ENCODE assay signal across 9 mouse cellular contexts in the genomic region with DNA sequence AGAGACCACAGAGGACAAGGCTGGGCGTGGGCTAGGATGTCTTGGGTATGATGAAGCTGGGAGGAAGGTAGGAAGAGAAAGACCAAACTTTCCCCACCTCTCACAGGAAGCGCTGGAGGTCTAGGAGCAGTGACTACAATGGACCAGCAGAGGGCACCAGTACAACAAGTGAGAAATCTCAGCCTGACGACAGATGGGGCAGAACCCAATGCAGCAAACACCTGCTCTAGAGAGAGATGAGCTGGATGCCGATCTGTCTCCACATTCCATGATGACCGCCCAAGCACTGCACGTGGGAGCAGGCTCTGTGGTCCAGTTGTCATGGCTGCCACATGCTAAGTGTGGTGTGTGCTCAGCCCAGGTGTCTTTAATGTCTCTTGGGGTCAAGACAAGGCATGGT. TPM values are rescaled to one million over a fixed set of nuclear protein-coding genes. Genes with fewer than 3 reads are reported as not detected.
A peak's percentile ranks its signal among the peaks of the same experiment; 100 is the strongest.
DNase-seq lines count a peak whose midpoint lies in the region; ATAC-seq and TF ChIP-seq lines count a peak whose summit lies in the region.
"Had no signal": no experiment of that assay in that cellular context is flagged by ENCODE, and none has a peak within 500 bp of the region (broad histone marks: within the 10 kb centered on the region; RNA-seq: fewer than 3 reads in every experiment).

No protein-coding gene starts in this region.

- no peaks in the 10 kb centered on the region for H3K9me3 ChIP-seq in hindbrain, postnatal 0 days (ENCODE audit: low read length)
- no peaks in the 10 kb centered on the region for H3K9me3 ChIP-seq in midbrain, embryonic 14.5 days (ENCODE audit: control insufficient read depth, low read length)
- H3K9me3 ChIP-seq in stomach, postnatal 0 days (ENCODE audit: control insufficient read depth, low read length) = no peaks in the 10 kb centered on the region

- no peak for TF ChIP-seq EP300 in stomach, postnatal 0 days (optimal IDR thresholded peaks at IDR 0.05)

- DNase-seq in spleen, adult 2 months (ENCODE audit: low read depth in 1 of 2, low spot score in 2 of 2) = peak; percentile 24 to 31
- no peak for DNase-seq in spleen, adult 12 weeks (ENCODE audit: low spot score)
- peak; percentile 20 for DNase-seq in c-Kit-negative CD71-positive TER-119-positive erythroid progenitor cells, embryonic 14.5 days (ENCODE audit: low read depth, low spot score)
- DNase-seq in hindbrain, postnatal 0 days (ENCODE audit: low spot score) = peak; percentile 93
- DNase-seq in left cerebral cortex, postnatal 14 days (ENCODE audit: low spot score in 2 of 2) = peak; percentile 77 to 80
- peak; percentile 91 for DNase-seq in midbrain, embryonic 14.5 days
- peak; percentile 65 for DNase-seq in stomach, postnatal 0 days (ENCODE audit: low spot score)

- H3K4me3 ChIP-seq in spleen, adult 2 months (ENCODE audit: extremely low read depth, insufficient read depth, insufficient read length) = no peak overlapping the region
- H3K4me3 ChIP-seq in hindbrain, postnatal 0 days (ENCODE audit: low read length) = no peak overlapping the region
- H3K4me3 ChIP-seq in midbrain, embryonic 14.5 days (replicated peaks; ENCODE audit: low read depth, low read length) = no peak overlapping the region
- H3K4me3 ChIP-seq in stomach, postnatal 0 days (ENCODE audit: low read depth, low read length) = no peak overlapping the region

- TF ChIP-seq CTCF in spleen, adult 2 months (IDR thresholded peaks at IDR 0.05; ENCODE audit: extremely low read depth, insufficient read depth, insufficient read length, insufficient replicate concordance) = peak; percentile 72; the same call in 1 of the 2 replicates
- TF ChIP-seq CTCF in hindbrain, postnatal 0 days (IDR thresholded peaks at IDR 0.05; ENCODE audit: low read depth) = peak; percentile 98
- peak; percentile 96 for TF ChIP-seq CTCF in stomach, postnatal 0 days (IDR thresholded peaks at IDR 0.05; ENCODE audit: low read depth)

- H3K4me1 ChIP-seq in spleen, adult 2 months (ENCODE audit: control insufficient read depth, insufficient read depth, insufficient read length) = no peaks in the 10 kb centered on the region
- H3K4me1 ChIP-seq in hindbrain, postnatal 0 days (ENCODE audit: insufficient read depth, low read length) = no peaks in the 10 kb centered on the region
- H3K4me1 ChIP-seq in midbrain, embryonic 14.5 days (ENCODE audit: control insufficient read depth, insufficient read depth, low read length) = no peaks in the 10 kb centered on the region
- no peaks in the 10 kb centered on the region for H3K4me1 ChIP-seq in stomach, postnatal 0 days (replicated peaks; ENCODE audit: control insufficient read depth, insufficient read depth)

- TF ChIP-seq POLR2A in spleen, adult 2 months (IDR thresholded peaks at IDR 0.05; ENCODE audit: low read depth, low read length) = no peak

- no peaks in the 10 kb centered on the region for H3K27me3 ChIP-seq in spleen, adult 2 months (ENCODE audit: control insufficient read depth, insufficient read depth, low read length)
- no peaks in the 10 kb centered on the region for H3K27me3 ChIP-seq in hindbrain, postnatal 0 days (ENCODE audit: insufficient read depth, low read length)
- H3K27me3 ChIP-seq in midbrain, embryonic 14.5 days (ENCODE audit: control insufficient read depth, insufficient read depth, low read length) = no peaks in the 10 kb centered on the region
- H3K27me3 ChIP-seq in stomach, postnatal 0 days (ENCODE audit: control insufficient read depth, insufficient read depth, low read length) = no peaks in the 10 kb centered on the region

- intact Hi-C loops in left cerebral cortex, postnatal 14 days (cut with DNase I) = loop anchor here (1.0 kb wide), 1 partner anchor 55 kb away; no protein-coding TSS in a partner anchor

- ATAC-seq in erythroblast, adult 5-6 weeks (replicated peaks; ENCODE audit: low FRiP score, poor library complexity, severe bottlenecking) = peak; percentile 69; the same call in 1 of the 2 replicates
- ATAC-seq in hindbrain, postnatal 0 days = peak; percentile 83
- ATAC-seq in midbrain, embryonic 14.5 days (ENCODE audit: low FRiP score, low TSS enrichment) = peak; percentile 52; the same call in 1 of the 2 replicates
- ATAC-seq in stomach, postnatal 0 days (ENCODE audit: low FRiP score, low TSS enrichment) = peak; percentile 39

- no peak overlapping the region for H3K27ac ChIP-seq in spleen, adult 2 months (ENCODE audit: insufficient read depth, low read length)
- H3K27ac ChIP-seq in hindbrain, postnatal 0 days = no peak overlapping the region
- no peak overlapping the region for H3K27ac ChIP-seq in midbrain, embryonic 14.5 days (replicated peaks; ENCODE audit: low read depth, low read length)
- H3K27ac ChIP-seq in stomach, postnatal 0 days (replicated peaks) = no peak overlapping the region

- WGBS in spleen, adult 2 months = 6% methylated on average over 6 of the region's 6 CpGs
- WGBS in hindbrain, postnatal 0 days = 4% methylated on average over 6 of the region's 6 CpGs
- WGBS in midbrain, embryonic 14.5 days = 4% methylated on average over 6 of the region's 6 CpGs
- 5% methylated on average over 6 of the region's 6 CpGs for WGBS in stomach, postnatal 0 days

- H3K4me2 ChIP-seq in hindbrain, postnatal 0 days (ENCODE audit: low read depth, low read length) = no peak overlapping the region
- H3K4me2 ChIP-seq in midbrain, embryonic 14.5 days (ENCODE audit: low read length) = no peak overlapping the region
- no peak overlapping the region for H3K4me2 ChIP-seq in stomach, postnatal 0 days (replicated peaks; ENCODE audit: low read depth)

- H3K36me3 ChIP-seq in spleen, adult 2 months (ENCODE audit: control insufficient read depth, insufficient read depth, low read length) = no peaks in the 10 kb centered on the region
- H3K36me3 ChIP-seq in hindbrain, postnatal 0 days (ENCODE audit: insufficient read depth, low read length) = no peaks in the 10 kb centered on the region
- no peaks in the 10 kb centered on the region for H3K36me3 ChIP-seq in midbrain, embryonic 14.5 days (ENCODE audit: control insufficient read depth, insufficient read depth, low read length)
- H3K36me3 ChIP-seq in stomach, postnatal 0 days (ENCODE audit: control insufficient read depth, insufficient read depth, low read length) = no peaks in the 10 kb centered on the region

- H3K9ac ChIP-seq in hindbrain, postnatal 0 days (replicated peaks; ENCODE audit: low read length) = no peak overlapping the region
- no peak overlapping the region for H3K9ac ChIP-seq in midbrain, embryonic 14.5 days (replicated peaks; ENCODE audit: low read length)
- H3K9ac ChIP-seq in stomach, postnatal 0 days (ENCODE audit: low read length) = no peak overlapping the region

RNA-seq across cellular contexts. Expression of gene Pcsk9, which starts 10.1 kb away (rescaled TPM):
- 0.02 and 0.06 TPM in 2 replicates for polyA plus RNA-seq in spleen, adult 2 months (2012; rRNA removed)
- not detected in 2 replicates for total RNA-seq in erythroblast, adult 5-6 weeks (2015; ENCODE audit: low replicate concordance)
- total RNA-seq in erythroblast, adult 5-6 weeks (2017; ENCODE audit: low replicate concordance) = not detected in 2 replicates
- total RNA-seq in hindbrain, postnatal 0 days (2014; rRNA removed) = 38.8 and 48.7 TPM in 2 replicates
- 18.8 and 20.3 TPM in 2 replicates for polyA plus RNA-seq in hindbrain, postnatal 0 days (2015; fragmentation: Nextera tagmentation; extraction: Ambion mirVana)
- 1 to 10 TPM; 2.7 to 2.8 TPM for total RNA-seq in left cerebral cortex, postnatal 14 days (2021)
- polyA plus RNA-seq in midbrain, embryonic 14.5 days (2014; fragmentation: Nextera tagmentation; extraction: Ambion mirVana) = 4.1 and 4.4 TPM in 2 replicates
- polyA plus RNA-seq in stomach, postnatal 0 days (2015; fragmentation: Nextera tagmentation; extraction: Ambion mirVana) = 4.0 and 6.8 TPM in 2 replicates

RNA-seq across cellular contexts. Expression of gene Bsnd, which starts 17.8 kb away (rescaled TPM):
- polyA plus RNA-seq in spleen, adult 2 months (2012; rRNA removed) = 0.02 and 0.06 TPM in 2 replicates
- total RNA-seq in erythroblast, adult 5-6 weeks (2015; ENCODE audit: low replicate concordance) = not detected in 2 replicates
- total RNA-seq in erythroblast, adult 5-6 weeks (2017; ENCODE audit: low replicate concordance) = not detected in 2 replicates
- not detected in 2 replicates for total RNA-seq in hindbrain, postnatal 0 days (2014; rRNA removed)
- polyA plus RNA-seq in hindbrain, postnatal 0 days (2015; fragmentation: Nextera tagmentation; extraction: Ambion mirVana) = not detected in 2 replicates
- not detected for total RNA-seq in left cerebral cortex, postnatal 14 days (2021)
- not detected in 2 replicates for polyA plus RNA-seq in midbrain, embryonic 14.5 days (2014; fragmentation: Nextera tagmentation; extraction: Ambion mirVana)
- polyA plus RNA-seq in stomach, postnatal 0 days (2015; fragmentation: Nextera tagmentation; extraction: Ambion mirVana) = 0.35 and 0.38 TPM in 2 replicates
- total RNA-seq: gastrocnemius, postnatal 36 days had no signal
